Mouse (Mus musculus) brain, embryonic 14.5 days (tissue): ENCODE measurements at regions not wholly inside any gene's neighbourhood (a gene's known extent, or its start where the extent isn't known, plus 50 kb on each side); places are given as distances from the start of the nearest gene placed in this dataset.

Experiments
- DNase-seq: peaks from one replicate; pipeline ENCODE4 v3.0.0-alpha.2; 2011; ENCODE audit warnings: low read depth
- CTCF ChIP-seq: fragments of 200-500 bp; IDR thresholded peaks from 2 replicates; pipeline ENCODE4 v1.5.1; 2012; ENCODE audit warnings: inconsistent platforms, mild to moderate bottlenecking, moderate library complexity, borderline replicate concordance; ENCODE audit not compliant: insufficient read depth, insufficient read length; ENCODE audit errors: extremely low read depth
- POLR2A ChIP-seq: fragments of 200-500 bp; IDR thresholded peaks from 2 replicates; pipeline ENCODE4 v1.6.1; 2012; ENCODE audit warnings: mild to moderate bottlenecking, inconsistent platforms, borderline replicate concordance; ENCODE audit not compliant: poor library complexity, insufficient read depth, insufficient read length, severe bottlenecking; ENCODE audit errors: extremely low read depth

GRCm38 (mm10) chr17:82731561-82731960, 483.5 kb upstream of the Pkdcc start:
- TF ChIP-seq POLR2A (no peak), CTCF (no peak)
- DNase-seq: peak; percentile 52

- no peak for TF ChIP-seq CTCF
- no peak for TF ChIP-seq POLR2A
- DNase-seq: peak; percentile 22
These were observed 472.6 kb upstream of the Pkdcc start for GRCm38 (mm10) chr17:82742445-82742844.

- no peak for TF ChIP-seq POLR2A
- TF ChIP-seq CTCF: no peak
- peak; percentile 38 for DNase-seq
These were observed 457.7 kb upstream of the Pkdcc start for GRCm38 (mm10) chr17:82757400-82757799.

GRCm38 (mm10) chr17:82779096-82779495, 436.0 kb upstream of the Pkdcc start:
- DNase-seq: no peak
- TF ChIP-seq CTCF (no peak), POLR2A (no peak)

GRCm38 (mm10) chr17:82822129-82822528, 393.0 kb upstream of the Pkdcc start:
- TF ChIP-seq POLR2A (no peak), CTCF (no peak)
- DNase-seq: no peak

- TF ChIP-seq CTCF (no peak), POLR2A (no peak)
These were observed 391.0 kb upstream of the Pkdcc start for GRCm38 (mm10) chr17:82824057-82824456.

GRCm38 (mm10) chr17:82824619-82825018, 390.5 kb upstream of the Pkdcc start:
- TF ChIP-seq POLR2A (no peak), CTCF (no peak)
- no peak for DNase-seq

More at GRCm38 (mm10) chr17:82824057-82824456, 391.0 kb upstream of the Pkdcc start:
- no peak for DNase-seq

- no peak for DNase-seq
- no peak for TF ChIP-seq CTCF
- no peak for TF ChIP-seq POLR2A
These were observed 387.9 kb upstream of the Pkdcc start for GRCm38 (mm10) chr17:82827170-82827569.

- no peak for TF ChIP-seq CTCF
- TF ChIP-seq POLR2A: no peak
- no peak for DNase-seq
These were observed 387.3 kb upstream of the Pkdcc start for GRCm38 (mm10) chr17:82827841-82828240.

- TF ChIP-seq POLR2A: no peak
- TF ChIP-seq CTCF: no peak
These were observed 386.6 kb upstream of the Pkdcc start for GRCm38 (mm10) chr17:82828434-82828997.

GRCm38 (mm10) chr17:82829415-82829814, 385.7 kb upstream of the Pkdcc start:
- DNase-seq: no peak
- TF ChIP-seq POLR2A (no peak), CTCF (no peak)

More at GRCm38 (mm10) chr17:82828434-82828997, 386.6 kb upstream of the Pkdcc start:
- no peak for DNase-seq

- no peak for DNase-seq
- TF ChIP-seq CTCF: no peak
- TF ChIP-seq POLR2A: no peak
These were observed 380.9 kb upstream of the Pkdcc start for GRCm38 (mm10) chr17:82834177-82834576.

GRCm38 (mm10) chr17:82836115-82836514, 379.0 kb upstream of the Pkdcc start:
- no peak for TF ChIP-seq POLR2A
- no peak for TF ChIP-seq CTCF
- no peak for DNase-seq
